Mouse (Mus musculus): ENCODE results near the gene Dmwd. TPM values are rescaled to one million over a fixed set of nuclear protein-coding genes. Genes with fewer than 3 reads are reported as not detected.

Gene Dmwd
- polyA plus RNA-seq, 1 experiment from 2014 or later: 5.4 TPM

DNA sequence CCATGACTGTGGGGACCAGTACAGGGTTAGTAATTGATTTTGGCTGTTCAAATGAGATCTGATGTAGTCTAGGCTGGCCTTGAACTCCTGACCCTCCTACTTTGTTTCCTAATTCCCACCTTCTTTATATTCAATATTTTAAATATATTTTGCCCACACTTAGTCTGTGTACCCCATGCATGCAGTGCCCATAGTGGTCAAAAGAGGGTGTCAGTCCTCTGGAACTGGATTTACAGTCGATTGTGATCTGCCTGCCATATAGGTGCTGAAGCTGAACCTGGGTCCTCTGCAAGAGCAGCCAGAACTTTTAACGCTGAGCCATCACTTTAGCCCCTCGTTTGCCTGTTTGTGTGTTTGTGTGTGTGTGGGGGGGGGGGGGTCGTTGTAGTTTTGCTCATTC, 54.6 kb downstream of the Dmwd start:
- peak overlapping the region; percentile 68 for H3K4me2 ChIP-seq (replicated peaks; ENCODE audit: low read depth)
- no peaks in the 10 kb centered on the region for H3K4me1 ChIP-seq (replicated peaks; ENCODE audit: control insufficient read depth, insufficient read depth, low read length)
- ATAC-seq: no peak
- H3K4me3 ChIP-seq (ENCODE audit: low read depth, low read length): peak overlapping the region; percentile 37
- 0 out of 2 replicates have a peak overlapping the region, but pooled peaks have one; percentile 22 for H3K9ac ChIP-seq (ENCODE audit: low read depth, low read length)
- H3K9me3 ChIP-seq (ENCODE audit: control insufficient read depth): no peaks in the 10 kb centered on the region
- peak; percentile 49 for TF ChIP-seq CTCF (IDR thresholded peaks at IDR 0.05; ENCODE audit: low read depth)
- H3K27me3 ChIP-seq (replicated peaks; ENCODE audit: control insufficient read depth, insufficient read depth, low read length): no peaks in the 10 kb centered on the region
- H3K27ac ChIP-seq (ENCODE audit: low read depth, low read length): 0 out of 2 replicates have a peak overlapping the region, but pooled peaks have one; percentile 60
- H3K36me3 ChIP-seq (ENCODE audit: control insufficient read depth, insufficient read depth): peaks cover 6% of the 10 kb centered on the region
- 27% methylated on average over 4 of the region's 4 CpGs for WGBS

DNA sequence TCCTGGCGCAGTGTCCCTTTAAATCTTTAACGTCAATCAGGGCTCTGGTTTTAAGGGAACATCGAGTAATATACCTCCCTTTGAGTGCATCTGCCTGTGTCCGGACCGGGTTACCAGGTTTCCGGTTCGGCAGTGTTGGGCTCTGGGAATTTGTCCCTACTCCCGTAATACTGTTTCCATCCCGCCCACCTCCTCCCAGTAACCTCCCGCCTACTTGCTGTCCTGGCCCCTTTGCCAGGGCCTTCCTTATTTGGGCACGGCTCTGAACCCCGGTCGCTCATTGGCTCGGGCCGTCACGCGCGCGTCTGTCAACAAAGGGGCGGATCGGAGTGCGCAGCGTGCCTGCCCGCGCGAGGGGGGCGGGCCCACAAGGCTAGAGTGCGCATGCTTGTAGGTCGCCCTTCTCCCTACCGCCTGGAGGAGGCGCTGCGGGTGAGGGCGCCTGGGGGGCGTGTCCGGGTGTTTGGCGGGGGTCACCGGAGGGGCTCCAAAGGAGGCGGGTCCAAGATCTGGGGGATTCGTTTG, 55.4 kb downstream of the Dmwd start:
- Histone ChIP-seq H3K4me3 (ENCODE audit: low read depth, low read length) (peak overlapping the region; percentile 37), H3K27ac (ENCODE audit: low read depth, low read length) (peak overlapping the region; percentile 60; the same call in 1 of the 2 replicates), H3K27me3 (replicated peaks; ENCODE audit: control insufficient read depth, insufficient read depth, low read length) (no peaks in the 10 kb centered on the region), H3K4me2 (replicated peaks; ENCODE audit: low read depth) (peak overlapping the region; percentile 68), H3K9ac (ENCODE audit: low read depth, low read length) (peak overlapping the region; percentile 35; the same call in 1 of the 2 replicates), H3K9me3 (ENCODE audit: control insufficient read depth) (no peaks in the 10 kb centered on the region), H3K4me1 (replicated peaks; ENCODE audit: control insufficient read depth, insufficient read depth, low read length) (no peaks in the 10 kb centered on the region), H3K36me3 (ENCODE audit: control insufficient read depth, insufficient read depth) (peaks cover 13% of the 10 kb centered on the region)
- ATAC-seq: peak; percentile 99
- under 1% methylated on average over 39 of the region's 39 CpGs for WGBS
- peak; percentile 94 for TF ChIP-seq CTCF (IDR thresholded peaks at IDR 0.05; ENCODE audit: low read depth)

Small RNA genes within 50 kb of the gene (microRNA-seq; reads per million reads assigned to microRNA genes)
- not detected for gene Mir3100

Other genes starting within 250 kb of the Dmwd start
- 0.72 and 1.4 TPM in 2 replicates for gene Mill2, start 236.3 kb upstream of the Dmwd start, polyA plus RNA-seq (2015; fragmentation: Nextera tagmentation; extraction: Ambion mirVana)
- gene Pglyrp1, start 204.9 kb upstream of the Dmwd start, polyA plus RNA-seq (2015; fragmentation: Nextera tagmentation; extraction: Ambion mirVana): 141 and 155 TPM in 2 replicates
- gene Ccdc61, start 165.8 kb upstream of the Dmwd start, polyA plus RNA-seq (2015; fragmentation: Nextera tagmentation; extraction: Ambion mirVana): 13.5 and 15.1 TPM in 2 replicates
- gene Nova2, start 150.3 kb upstream of the Dmwd start, polyA plus RNA-seq (2015; fragmentation: Nextera tagmentation; extraction: Ambion mirVana): 0.18 and 0.24 TPM in 2 replicates
- gene Nanos2, start 88.8 kb upstream of the Dmwd start, polyA plus RNA-seq (2015; fragmentation: Nextera tagmentation; extraction: Ambion mirVana): not detected in 2 replicates
- 1.1 and 1.2 TPM in 2 replicates for gene Mypop, start 85.0 kb upstream of the Dmwd start, polyA plus RNA-seq (2015; fragmentation: Nextera tagmentation; extraction: Ambion mirVana)
- 11.4 and 11.9 TPM in 2 replicates for gene Irf2bp1, start 72.2 kb upstream of the Dmwd start, polyA plus RNA-seq (2015; fragmentation: Nextera tagmentation; extraction: Ambion mirVana)
- 11.8 and 12.4 TPM in 2 replicates for gene Foxa3, start 52.7 kb upstream of the Dmwd start, polyA plus RNA-seq (2015; fragmentation: Nextera tagmentation; extraction: Ambion mirVana)
- 8.9 and 9.1 TPM in 2 replicates for gene Sympk, start 51.9 kb upstream of the Dmwd start, polyA plus RNA-seq (2015; fragmentation: Nextera tagmentation; extraction: Ambion mirVana)
- gene Rsph6a, start 21.5 kb upstream of the Dmwd start, polyA plus RNA-seq (2015; fragmentation: Nextera tagmentation; extraction: Ambion mirVana): not detected in 2 replicates
- gene Dmpk, start 7.6 kb downstream of the Dmwd start, polyA plus RNA-seq (2015; fragmentation: Nextera tagmentation; extraction: Ambion mirVana): 50.8 and 60.4 TPM in 2 replicates
- gene Six5, start 18.4 kb downstream of the Dmwd start, polyA plus RNA-seq (2015; fragmentation: Nextera tagmentation; extraction: Ambion mirVana): 4.6 and 5.1 TPM in 2 replicates
- 0.38 and 0.39 TPM in 2 replicates for gene Gm4969, start 42.1 kb downstream of the Dmwd start, polyA plus RNA-seq (2015; fragmentation: Nextera tagmentation; extraction: Ambion mirVana)
- 4.8 and 5.1 TPM in 2 replicates for gene Fbxo46, start 43.6 kb downstream of the Dmwd start, polyA plus RNA-seq (2015; fragmentation: Nextera tagmentation; extraction: Ambion mirVana)
- gene Qpctl, start 73.1 kb downstream of the Dmwd start, polyA plus RNA-seq (2015; fragmentation: Nextera tagmentation; extraction: Ambion mirVana): 7.3 and 8.1 TPM in 2 replicates
- gene Snrpd2, start 73.5 kb downstream of the Dmwd start, polyA plus RNA-seq (2015; fragmentation: Nextera tagmentation; extraction: Ambion mirVana): 66.3 and 69.6 TPM in 2 replicates
- gene Gipr, start 89.9 kb downstream of the Dmwd start, polyA plus RNA-seq (2015; fragmentation: Nextera tagmentation; extraction: Ambion mirVana): 0.48 and 0.67 TPM in 2 replicates
- 5.0 and 5.1 TPM in 2 replicates for gene Eml2, start 100.2 kb downstream of the Dmwd start, polyA plus RNA-seq (2015; fragmentation: Nextera tagmentation; extraction: Ambion mirVana)
- 1.3 and 1.6 TPM in 2 replicates for gene Gpr4, start 136.3 kb downstream of the Dmwd start, polyA plus RNA-seq (2015; fragmentation: Nextera tagmentation; extraction: Ambion mirVana)
- 26.5 and 27.5 TPM in 2 replicates for gene Opa3, start 152.1 kb downstream of the Dmwd start, polyA plus RNA-seq (2015; fragmentation: Nextera tagmentation; extraction: Ambion mirVana)
- 98.5 and 106 TPM in 2 replicates for gene Vasp, start 195.6 kb downstream of the Dmwd start, polyA plus RNA-seq (2015; fragmentation: Nextera tagmentation; extraction: Ambion mirVana)
- gene Ppm1n, start 203.8 kb downstream of the Dmwd start, polyA plus RNA-seq (2015; fragmentation: Nextera tagmentation; extraction: Ambion mirVana): 0.12 and 0.14 TPM in 2 replicates
- gene Rtn2, start 206.4 kb downstream of the Dmwd start, polyA plus RNA-seq (2015; fragmentation: Nextera tagmentation; extraction: Ambion mirVana): 7.1 and 9.3 TPM in 2 replicates
- 0.12 and 0.54 TPM in 2 replicates for gene Fosb, start 233.8 kb downstream of the Dmwd start, polyA plus RNA-seq (2015; fragmentation: Nextera tagmentation; extraction: Ambion mirVana)

Measured in intestine, postnatal 0 days (tissue).